Mouse (Mus musculus): ENCODE measurements around the gene Wars. TPM values are rescaled to one million over a fixed set of nuclear protein-coding genes. Genes with fewer than 3 reads are reported as not detected.
"Not testable (repeated sequence)": the region's sequence is repeated elsewhere in the genome, so short reads cannot be mapped to it uniquely, and the experiment has no call there.

Wars gene
- polyA plus RNA-seq, 1 experiment = 80.1 TPM

- no peaks in the 10 kb centered on the region for H3K4me1 ChIP-seq (ENCODE audit: control insufficient read depth, insufficient read depth, low read length)
- no peak overlapping the region; the same call in 1 of the 2 replicates for H3K27ac ChIP-seq (ENCODE audit: insufficient read depth, low read length)
- H3K4me3 ChIP-seq (ENCODE audit: insufficient read depth, low read length) = no peak overlapping the region
- TF ChIP-seq CTCF (IDR thresholded peaks at IDR 0.05; ENCODE audit: borderline replicate concordance, insufficient read depth, low read length) (no peak), POLR2A (IDR thresholded peaks at IDR 0.05; ENCODE audit: low read depth, low read length) (no peak)
Observed at GRCm38 (mm10) chr12:108865007-108865494, 28.9 kb downstream of the Wars start.

DNA sequence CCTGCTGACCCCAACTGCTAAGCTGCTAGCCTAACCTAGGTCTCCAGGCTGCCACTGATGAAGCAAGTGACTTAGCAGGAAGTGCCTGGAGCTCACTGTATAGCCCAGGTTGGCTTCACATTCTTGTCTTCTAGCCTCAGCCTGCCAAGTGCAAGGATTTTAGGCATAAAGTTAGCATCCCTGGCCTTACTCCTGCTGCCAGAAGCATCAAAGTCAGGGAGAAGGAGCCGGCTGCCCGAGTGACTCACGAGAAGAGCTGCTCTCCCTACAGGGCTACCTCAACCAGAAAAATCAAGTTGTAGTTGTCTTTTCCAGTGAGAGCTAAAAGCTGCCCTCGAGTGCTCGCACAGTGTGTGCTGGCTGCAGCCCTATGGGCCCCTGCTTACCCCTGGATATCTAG lies 35.5 kb downstream of the Wars start:
- H3K27ac ChIP-seq (ENCODE audit: insufficient read depth, low read length) = no peak overlapping the region; the same call in 1 of the 2 replicates
- 0 out of 2 replicates have a peak, but pooled peaks cover 5% of the 10 kb centered on the region for H3K4me1 ChIP-seq (ENCODE audit: control insufficient read depth, insufficient read depth, low read length)
- no peak overlapping the region for H3K4me3 ChIP-seq (ENCODE audit: insufficient read depth, low read length)
- TF ChIP-seq CTCF (IDR thresholded peaks at IDR 0.05; ENCODE audit: borderline replicate concordance, insufficient read depth, low read length) = no peak
- no peak for TF ChIP-seq POLR2A (IDR thresholded peaks at IDR 0.05; ENCODE audit: low read depth, low read length)

GRCm38 (mm10) chr12:108857589-108858184 lies 36.3 kb downstream of the Wars start:
- Histone ChIP-seq H3K4me1 (ENCODE audit: control insufficient read depth, insufficient read depth, low read length) (0 out of 2 replicates have a peak, but pooled peaks cover 5% of the 10 kb centered on the region), H3K27ac (ENCODE audit: insufficient read depth, low read length) (no peak overlapping the region), H3K4me3 (ENCODE audit: insufficient read depth, low read length) (no peak overlapping the region)
- TF ChIP-seq POLR2A (IDR thresholded peaks at IDR 0.05; ENCODE audit: low read depth, low read length) (no peak), CTCF (IDR thresholded peaks at IDR 0.05; ENCODE audit: borderline replicate concordance, insufficient read depth, low read length) (no peak)

DNA sequence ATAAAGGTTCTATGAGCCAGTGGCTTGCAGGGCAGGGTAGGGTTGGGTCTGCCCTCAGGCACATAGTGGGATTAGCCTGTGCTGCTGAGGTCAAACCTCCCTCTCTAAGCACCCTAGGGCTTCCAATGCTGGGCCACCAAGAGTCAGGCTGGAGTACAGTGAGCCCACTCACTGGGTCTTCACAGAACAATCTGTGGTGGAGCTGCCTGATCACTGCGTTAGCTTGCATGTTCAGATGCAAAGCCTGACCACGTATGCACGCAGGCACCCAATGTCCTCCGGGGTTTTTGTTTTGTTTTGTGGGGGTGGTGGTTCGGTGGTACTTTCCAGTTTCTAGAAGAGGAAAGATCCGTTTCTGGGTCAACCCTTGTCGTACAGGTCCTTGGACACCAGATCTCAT lies 36.9 kb downstream of the Wars start:
- 0 out of 2 replicates have a peak, but pooled peaks cover 5% of the 10 kb centered on the region for H3K4me1 ChIP-seq (ENCODE audit: control insufficient read depth, insufficient read depth, low read length)
- TF ChIP-seq POLR2A (IDR thresholded peaks at IDR 0.05; ENCODE audit: low read depth, low read length) (no peak), CTCF (IDR thresholded peaks at IDR 0.05; ENCODE audit: borderline replicate concordance, insufficient read depth, low read length) (no peak)
- H3K4me3 ChIP-seq (ENCODE audit: insufficient read depth, low read length) = no peak overlapping the region
- H3K27ac ChIP-seq (ENCODE audit: insufficient read depth, low read length) = no peak overlapping the region

DNA sequence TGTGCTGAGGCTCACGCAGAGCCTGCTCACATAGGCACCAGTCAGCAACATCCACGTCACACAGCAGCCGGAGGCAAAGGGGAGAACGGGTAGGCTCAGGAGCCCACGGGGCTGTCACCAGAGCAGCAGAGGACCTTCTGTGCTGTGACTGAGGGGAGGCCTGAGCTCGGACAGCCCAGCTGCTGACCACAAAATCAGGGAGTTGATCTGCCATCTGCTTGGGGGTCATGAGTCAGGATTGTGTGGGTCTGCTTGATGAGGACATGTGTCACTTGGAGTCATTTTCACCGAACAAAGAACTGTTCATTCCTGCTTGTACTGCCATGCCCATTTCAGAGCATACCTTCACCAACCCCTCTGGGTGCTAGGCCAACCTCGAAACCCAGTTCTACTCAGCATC lies 37.8 kb downstream of the Wars start:
- Histone ChIP-seq H3K27ac (ENCODE audit: insufficient read depth, low read length) (no peak overlapping the region), H3K4me1 (ENCODE audit: control insufficient read depth, insufficient read depth, low read length) (0 out of 2 replicates have a peak, but pooled peaks cover 5% of the 10 kb centered on the region), H3K4me3 (ENCODE audit: insufficient read depth, low read length) (no peak overlapping the region)
- TF ChIP-seq CTCF (IDR thresholded peaks at IDR 0.05; ENCODE audit: borderline replicate concordance, insufficient read depth, low read length) (no peak), POLR2A (IDR thresholded peaks at IDR 0.05; ENCODE audit: low read depth, low read length) (no peak)

DNA sequence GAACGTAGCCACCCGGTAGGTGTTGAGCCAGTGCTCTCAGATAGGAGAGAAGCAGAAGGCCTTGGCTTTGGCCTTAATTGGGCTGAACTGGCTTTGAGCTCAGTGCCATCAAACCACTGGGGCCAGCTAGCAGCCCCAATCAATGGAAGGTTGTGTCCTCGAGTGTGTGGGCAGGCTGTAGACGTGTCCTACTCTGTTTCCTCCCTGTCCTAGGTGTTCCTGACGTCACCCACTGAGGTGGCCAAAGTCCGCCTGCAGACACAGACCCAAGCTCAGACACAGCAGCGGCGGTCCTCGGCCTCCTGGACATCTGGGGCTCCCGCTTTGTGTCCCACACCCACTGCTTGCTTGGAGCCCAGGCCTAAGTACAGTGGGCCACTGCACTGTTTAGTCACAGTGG lies 38.9 kb downstream of the Wars start:
- no peak for TF ChIP-seq CTCF (IDR thresholded peaks at IDR 0.05; ENCODE audit: borderline replicate concordance, insufficient read depth, low read length)
- no peak for TF ChIP-seq POLR2A (IDR thresholded peaks at IDR 0.05; ENCODE audit: low read depth, low read length)
- Histone ChIP-seq H3K4me3 (ENCODE audit: insufficient read depth, low read length) (no peak overlapping the region), H3K4me1 (ENCODE audit: control insufficient read depth, insufficient read depth, low read length) (0 out of 2 replicates have a peak, but pooled peaks cover 5% of the 10 kb centered on the region)

GRCm38 (mm10) chr12:108852822-108853221 lies 41.2 kb downstream of the Wars start:
- Histone ChIP-seq H3K4me1 (ENCODE audit: control insufficient read depth, insufficient read depth, low read length) (no peaks in the 10 kb centered on the region), H3K4me3 (ENCODE audit: insufficient read depth, low read length) (no peak overlapping the region), H3K27ac (ENCODE audit: insufficient read depth, low read length) (no peak overlapping the region)
- TF ChIP-seq POLR2A (IDR thresholded peaks at IDR 0.05; ENCODE audit: low read depth, low read length) (no peak), CTCF (IDR thresholded peaks at IDR 0.05; ENCODE audit: borderline replicate concordance, insufficient read depth, low read length) (no peak)

More for the DNA sequence above, 38.9 kb downstream of the Wars start:
- no peak overlapping the region for H3K27ac ChIP-seq (ENCODE audit: insufficient read depth, low read length)

DNA sequence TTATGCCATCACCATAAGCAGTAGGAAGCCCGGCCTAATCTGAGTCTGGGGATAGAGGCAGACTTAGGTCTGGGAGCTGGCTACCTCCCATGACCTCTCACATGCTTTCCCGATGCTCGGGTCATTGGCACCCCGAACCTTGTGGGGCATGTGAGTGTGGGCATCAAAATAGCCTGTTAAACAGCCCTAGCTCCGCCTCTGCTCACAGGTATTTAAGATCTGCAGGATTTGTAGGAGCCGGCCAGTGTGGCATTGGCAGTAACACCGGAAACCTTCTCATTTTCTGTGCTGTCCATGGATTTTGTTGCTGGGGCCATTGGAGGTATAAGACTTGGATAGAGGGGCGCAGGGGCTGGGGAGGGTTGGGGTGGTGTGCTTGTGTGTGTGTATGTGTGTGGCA lies 43.1 kb downstream of the Wars start:
- Histone ChIP-seq H3K27ac (ENCODE audit: insufficient read depth, low read length) (no peak overlapping the region), H3K4me1 (ENCODE audit: control insufficient read depth, insufficient read depth, low read length) (0 out of 2 replicates have a peak, but pooled peaks cover 2% of the 10 kb centered on the region), H3K4me3 (ENCODE audit: insufficient read depth, low read length) (no peak overlapping the region)
- TF ChIP-seq POLR2A (IDR thresholded peaks at IDR 0.05; ENCODE audit: low read depth, low read length) (no peak), CTCF (IDR thresholded peaks at IDR 0.05; ENCODE audit: borderline replicate concordance, insufficient read depth, low read length) (no peak)

DNA sequence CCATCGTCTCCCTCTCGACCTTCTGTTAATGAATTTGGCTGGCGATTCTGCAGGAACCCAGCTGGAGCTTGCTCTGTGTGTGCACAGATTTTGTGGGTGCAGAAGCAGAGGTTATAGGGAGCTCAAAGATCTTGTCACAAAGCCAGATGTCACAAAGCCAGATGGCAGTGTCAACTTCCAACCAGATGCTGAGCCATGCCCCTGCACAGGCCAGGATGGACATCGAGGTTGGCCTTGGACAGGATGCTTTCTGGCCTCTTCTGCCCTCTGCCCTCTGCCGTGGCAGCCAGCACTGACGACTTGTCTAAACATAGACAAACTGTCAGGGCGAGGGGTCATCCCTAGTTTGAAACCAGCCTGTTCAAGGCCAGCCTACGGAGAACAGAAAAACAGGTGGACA lies 43.8 kb downstream of the Wars start:
- Histone ChIP-seq H3K4me3 (ENCODE audit: insufficient read depth, low read length) (no peak overlapping the region), H3K4me1 (ENCODE audit: control insufficient read depth, insufficient read depth, low read length) (0 out of 2 replicates have a peak, but pooled peaks cover 2% of the 10 kb centered on the region), H3K27ac (ENCODE audit: insufficient read depth, low read length) (no peak overlapping the region)
- TF ChIP-seq POLR2A (IDR thresholded peaks at IDR 0.05; ENCODE audit: low read depth, low read length) (no peak), CTCF (IDR thresholded peaks at IDR 0.05; ENCODE audit: borderline replicate concordance, insufficient read depth, low read length) (no peak)

DNA sequence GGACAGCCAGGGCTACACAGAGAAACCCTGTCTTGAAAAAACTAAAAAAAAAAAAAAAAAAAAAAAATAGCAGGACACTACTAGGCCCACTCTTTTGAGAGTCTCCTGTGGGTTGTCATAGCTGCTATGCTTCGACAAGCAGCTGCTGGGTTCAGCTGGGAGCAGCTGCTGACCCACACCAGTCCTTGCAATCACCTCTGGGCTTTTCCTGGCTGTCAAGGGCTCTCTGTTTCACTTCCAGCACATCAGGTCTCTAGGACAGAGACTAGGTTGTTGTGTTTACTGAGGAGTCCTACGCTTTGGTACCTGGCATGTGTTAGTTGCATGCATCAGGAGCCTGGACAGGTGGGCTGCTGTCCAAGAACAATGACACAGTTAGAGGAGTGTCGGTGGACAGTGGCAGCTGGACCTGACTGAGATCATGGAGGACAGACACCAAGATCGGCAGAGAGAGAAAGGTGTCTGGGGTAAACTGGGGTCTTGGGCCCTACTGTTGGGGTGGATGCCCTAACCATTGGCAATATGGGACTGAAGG lies 44.4 kb downstream of the Wars start:
- TF ChIP-seq CTCF (IDR thresholded peaks at IDR 0.05; ENCODE audit: borderline replicate concordance, insufficient read depth, low read length) = no peak
- TF ChIP-seq POLR2A (IDR thresholded peaks at IDR 0.05; ENCODE audit: low read depth, low read length) = no peak
- 0 out of 2 replicates have a peak, but pooled peaks cover 2% of the 10 kb centered on the region for H3K4me1 ChIP-seq (ENCODE audit: control insufficient read depth, insufficient read depth, low read length)

GRCm38 (mm10) chr12:108848033-108848432 lies 45.9 kb downstream of the Wars start:
- not testable (repeated sequence) for H3K27ac ChIP-seq (ENCODE audit: insufficient read depth, low read length); H3K4me1 ChIP-seq (ENCODE audit: control insufficient read depth, insufficient read depth, low read length); H3K4me3 ChIP-seq (ENCODE audit: insufficient read depth, low read length)

More for the DNA sequence above, 44.4 kb downstream of the Wars start:
- Histone ChIP-seq H3K4me3 (ENCODE audit: insufficient read depth, low read length) (no peak overlapping the region), H3K27ac (ENCODE audit: insufficient read depth, low read length) (no peak overlapping the region)
